Mouse (Mus musculus): ENCODE measurements around the gene Ctdspl. TPM values are rescaled to one million over a fixed set of nuclear protein-coding genes. Genes with fewer than 3 reads are reported as not detected.

Gene Ctdspl
- polyA plus RNA-seq, 1 experiment from 2014 or later, result 9.0 TPM

Small RNA genes lying within 50 kb of the gene (microRNA-seq; reads per million reads assigned to microRNA genes)
- 16.8 reads per million, percentile 11 among the genes with 10 or more reads in this experiment for gene Mir26a-1 (ENCODE audit: insufficient number of aligned reads)

Other genes starting within 250 kb of the Ctdspl start
- gene Vill, start 126.3 kb downstream of the Ctdspl start, polyA plus RNA-seq (2014; fragmentation: Nextera tagmentation; extraction: Ambion mirVana), result 8.6 and 11.1 TPM in 2 replicates
- gene Plcd1, start 167.0 kb downstream of the Ctdspl start, polyA plus RNA-seq (2014; fragmentation: Nextera tagmentation; extraction: Ambion mirVana), result 14.9 and 19.4 TPM in 2 replicates
- gene Dlec1, start 176.0 kb downstream of the Ctdspl start, polyA plus RNA-seq (2014; fragmentation: Nextera tagmentation; extraction: Ambion mirVana), result 2.0 and 2.4 TPM in 2 replicates
- gene Acaa1b, start 230.6 kb downstream of the Ctdspl start, polyA plus RNA-seq (2014; fragmentation: Nextera tagmentation; extraction: Ambion mirVana), result 0.84 and 1.2 TPM in 2 replicates
- gene Gm47289, start 232.7 kb downstream of the Ctdspl start, polyA plus RNA-seq (2014; fragmentation: Nextera tagmentation; extraction: Ambion mirVana), result not detected in 2 replicates